Mouse (Mus musculus): ENCODE measurements at regions not wholly inside any gene's neighbourhood (a gene's known extent, or its start where the extent isn't known, plus 50 kb on each side); places are given as distances from the start of the nearest gene placed in this dataset.

DNA sequence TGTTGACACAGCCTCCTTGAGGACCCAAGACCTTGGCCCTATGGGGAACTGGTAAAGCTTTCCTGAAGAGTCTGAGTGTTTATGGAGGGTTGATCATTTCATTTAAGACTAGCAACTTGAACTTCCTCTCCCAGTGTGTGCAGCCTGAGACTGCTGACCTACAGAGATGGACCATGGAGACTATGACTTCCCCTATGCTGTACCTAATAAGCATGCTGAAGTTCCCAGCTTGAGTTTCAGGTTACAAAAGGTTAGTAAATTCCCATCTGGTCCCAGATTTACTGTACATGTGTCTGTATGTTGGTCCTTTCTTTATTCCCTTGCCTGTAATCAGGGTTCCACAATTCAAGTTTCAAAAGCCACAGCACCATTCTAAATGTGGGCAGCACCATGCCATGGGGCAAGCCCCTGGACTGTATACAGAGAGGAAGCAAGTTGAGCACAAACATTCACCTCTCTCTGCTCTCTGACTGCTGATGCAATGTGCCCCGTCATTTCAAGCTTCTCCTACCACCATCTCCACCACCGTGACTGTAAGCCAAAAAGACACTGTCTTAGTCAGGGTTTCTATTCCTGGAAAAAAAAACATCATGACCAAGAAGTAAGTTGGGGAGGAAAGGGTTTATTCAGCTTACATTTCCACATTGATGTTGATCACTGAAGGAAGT lies 431.0 kb upstream of the Spred2 start:
- TF ChIP-seq CTCF (IDR thresholded peaks at IDR 0.05; ENCODE audit: borderline replicate concordance, extremely low read depth, insufficient read depth, insufficient read length) (no peak), POLR2A (IDR thresholded peaks at IDR 0.05; ENCODE audit: borderline replicate concordance, extremely low read depth, insufficient read depth, insufficient read length, poor library complexity, severe bottlenecking) (no peak)
- DNase-seq (ENCODE audit: low read depth) = no peak

DNA sequence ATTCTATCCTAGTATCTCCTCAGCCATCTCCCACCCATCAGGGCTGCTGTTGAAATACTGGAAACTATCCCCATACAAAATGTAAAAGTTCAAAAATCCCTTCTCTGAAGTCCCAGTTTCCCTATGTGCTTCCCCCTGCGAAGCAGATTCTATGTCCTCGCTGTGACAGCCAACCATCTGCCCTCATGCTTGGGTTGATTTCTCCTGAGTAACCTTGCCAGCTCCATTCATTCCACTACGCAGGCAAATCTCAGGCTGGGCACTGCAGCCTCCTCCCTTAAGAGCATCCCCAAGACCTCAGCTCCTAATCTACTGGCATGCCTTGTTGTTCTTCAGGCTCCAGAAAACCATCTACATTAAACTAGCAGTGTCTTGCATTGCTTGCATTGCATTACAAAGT lies 402.5 kb upstream of the Spred2 start:
- TF ChIP-seq CTCF (IDR thresholded peaks at IDR 0.05; ENCODE audit: borderline replicate concordance, extremely low read depth, insufficient read depth, insufficient read length) = no peak
- TF ChIP-seq POLR2A (IDR thresholded peaks at IDR 0.05; ENCODE audit: borderline replicate concordance, extremely low read depth, insufficient read depth, insufficient read length, poor library complexity, severe bottlenecking) = no peak
- DNase-seq (ENCODE audit: low read depth) = no peak

DNA sequence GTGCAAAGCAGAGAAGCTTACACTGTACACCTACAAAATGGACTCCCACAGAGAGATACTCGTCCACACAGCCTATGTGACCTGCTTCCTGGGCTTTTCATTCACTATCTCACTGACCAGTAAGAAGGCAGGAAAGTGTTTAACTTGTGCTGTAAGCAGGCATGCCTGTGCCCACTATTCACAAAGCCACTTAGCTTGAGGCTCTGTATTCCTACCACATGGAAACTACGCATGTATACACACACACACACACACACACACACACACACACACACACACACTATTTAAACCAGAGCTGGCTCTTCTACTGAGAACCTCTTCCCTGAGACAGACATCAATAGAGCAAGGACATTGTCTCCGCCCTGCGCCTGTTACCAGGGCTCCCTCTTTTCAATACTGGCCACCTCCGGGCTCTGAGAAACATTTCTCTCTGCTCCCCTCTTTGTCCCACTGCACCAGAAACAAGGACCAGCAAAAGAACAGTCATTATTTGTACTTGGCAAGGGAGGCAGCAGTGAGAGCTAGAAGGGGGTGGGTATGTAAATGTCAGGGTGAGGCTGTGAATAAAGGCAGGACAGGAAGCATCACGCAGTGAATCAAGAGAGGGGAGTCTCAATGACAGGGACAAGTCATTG lies 400.2 kb upstream of the Spred2 start:
- TF ChIP-seq POLR2A (IDR thresholded peaks at IDR 0.05; ENCODE audit: borderline replicate concordance, extremely low read depth, insufficient read depth, insufficient read length, poor library complexity, severe bottlenecking) = no peak
- TF ChIP-seq CTCF (IDR thresholded peaks at IDR 0.05; ENCODE audit: borderline replicate concordance, extremely low read depth, insufficient read depth, insufficient read length) = no peak
- peak; percentile 92 for DNase-seq (ENCODE audit: low read depth)

DNA sequence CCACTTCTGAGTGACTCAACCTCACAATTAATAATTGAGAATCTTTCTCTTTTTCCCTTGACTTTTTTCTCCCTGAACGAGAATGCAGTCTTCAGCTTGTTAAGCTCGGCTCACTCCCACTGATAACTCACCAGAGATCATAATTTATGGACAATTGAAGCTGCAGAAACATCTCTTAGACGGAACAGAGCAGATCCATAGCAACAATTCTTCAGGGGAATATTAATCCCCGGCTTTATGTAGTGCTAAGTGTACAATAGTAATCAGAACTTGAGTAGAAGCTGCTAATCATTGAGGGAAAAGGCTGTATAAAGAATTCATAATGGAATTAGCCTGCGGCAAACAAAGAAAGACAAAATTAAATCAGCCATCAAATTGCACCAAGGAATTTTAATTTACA lies 395.0 kb upstream of the Spred2 start:
- DNase-seq (ENCODE audit: low read depth) = peak; percentile 63
- TF ChIP-seq POLR2A (IDR thresholded peaks at IDR 0.05; ENCODE audit: borderline replicate concordance, extremely low read depth, insufficient read depth, insufficient read length, poor library complexity, severe bottlenecking) (no peak), CTCF (IDR thresholded peaks at IDR 0.05; ENCODE audit: borderline replicate concordance, extremely low read depth, insufficient read depth, insufficient read length) (no peak)

DNA sequence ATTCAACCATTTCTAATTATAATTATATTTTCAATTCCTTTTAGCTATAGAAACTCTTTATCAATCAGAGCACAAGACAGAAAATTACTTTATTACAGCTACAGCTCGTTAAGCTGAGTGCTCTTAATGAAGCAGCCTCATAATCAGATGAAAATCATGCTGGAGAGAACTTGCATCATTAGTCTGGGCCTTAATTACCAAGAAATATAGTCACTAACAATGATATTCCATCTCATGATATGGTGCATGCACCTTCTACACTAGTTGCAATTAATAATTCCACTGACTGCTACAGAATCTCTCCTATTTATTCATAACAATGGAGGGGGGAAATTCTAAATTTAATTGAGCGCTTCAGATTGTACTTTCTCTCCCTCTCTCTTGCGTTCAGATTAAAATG lies 393.5 kb upstream of the Spred2 start:
- TF ChIP-seq CTCF (IDR thresholded peaks at IDR 0.05; ENCODE audit: borderline replicate concordance, extremely low read depth, insufficient read depth, insufficient read length) = no peak
- no peak for TF ChIP-seq POLR2A (IDR thresholded peaks at IDR 0.05; ENCODE audit: borderline replicate concordance, extremely low read depth, insufficient read depth, insufficient read length, poor library complexity, severe bottlenecking)
- peak; percentile 62 for DNase-seq (ENCODE audit: low read depth)

DNA sequence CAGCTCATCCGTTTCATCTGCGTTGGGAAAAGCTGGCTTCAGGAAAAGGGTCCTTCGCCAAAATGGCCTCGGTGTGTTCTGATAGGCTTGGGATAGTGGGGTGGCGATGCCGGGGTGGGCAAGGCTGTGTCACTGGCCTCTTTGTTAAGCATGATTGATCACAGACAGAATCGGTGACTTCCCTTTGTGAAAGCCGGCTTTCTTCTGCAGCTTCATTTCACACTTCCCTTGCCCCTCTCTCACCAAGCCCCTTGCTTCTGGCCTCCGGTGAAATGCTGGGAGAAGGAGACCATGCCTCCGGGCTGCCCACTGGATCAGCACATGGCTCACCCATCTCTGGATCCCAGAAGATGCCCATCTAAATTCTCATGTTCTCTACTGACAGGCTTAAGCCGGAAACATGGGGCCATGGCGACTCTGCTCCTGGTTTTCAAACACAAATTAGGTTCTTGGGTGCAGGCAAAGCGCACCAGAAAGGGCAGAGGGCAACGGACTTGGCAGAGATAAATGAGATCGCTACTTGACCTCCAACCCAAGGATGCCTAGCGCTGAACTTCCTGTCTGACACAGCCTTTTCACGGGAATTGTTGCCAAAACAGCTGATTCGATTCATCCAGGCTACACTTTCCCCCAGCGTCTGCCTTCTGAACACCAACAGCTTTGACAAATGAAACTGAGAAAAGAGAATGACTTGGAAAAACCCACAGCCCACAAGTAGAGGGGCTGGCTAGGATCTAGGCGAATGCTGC lies 392.7 kb upstream of the Spred2 start:
- TF ChIP-seq POLR2A (IDR thresholded peaks at IDR 0.05; ENCODE audit: borderline replicate concordance, extremely low read depth, insufficient read depth, insufficient read length, poor library complexity, severe bottlenecking) = no peak
- TF ChIP-seq CTCF (IDR thresholded peaks at IDR 0.05; ENCODE audit: borderline replicate concordance, extremely low read depth, insufficient read depth, insufficient read length) = no peak
- peak; percentile 51 for DNase-seq (ENCODE audit: low read depth)

DNA sequence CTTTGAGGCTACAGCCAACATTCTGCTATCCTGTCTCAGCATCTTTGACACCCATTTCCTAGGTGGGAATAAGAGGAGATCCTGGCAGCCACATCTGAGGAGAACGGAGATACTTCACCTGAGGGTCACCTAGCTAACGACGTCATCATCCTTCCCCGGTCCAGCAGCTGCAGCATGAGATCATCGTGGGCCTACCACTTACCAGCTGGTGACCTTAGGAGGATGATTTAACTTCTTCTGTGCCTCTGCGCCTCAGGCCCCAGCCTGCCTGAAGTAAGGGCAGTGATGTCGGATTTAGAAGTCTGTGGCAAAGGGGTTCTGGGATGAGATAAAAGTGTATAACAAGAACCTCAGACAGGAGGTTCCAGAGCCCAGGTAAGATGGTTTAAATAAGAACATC lies 391.3 kb upstream of the Spred2 start:
- DNase-seq (ENCODE audit: low read depth) = no peak
- TF ChIP-seq CTCF (IDR thresholded peaks at IDR 0.05; ENCODE audit: borderline replicate concordance, extremely low read depth, insufficient read depth, insufficient read length) = no peak
- no peak for TF ChIP-seq POLR2A (IDR thresholded peaks at IDR 0.05; ENCODE audit: borderline replicate concordance, extremely low read depth, insufficient read depth, insufficient read length, poor library complexity, severe bottlenecking)

DNA sequence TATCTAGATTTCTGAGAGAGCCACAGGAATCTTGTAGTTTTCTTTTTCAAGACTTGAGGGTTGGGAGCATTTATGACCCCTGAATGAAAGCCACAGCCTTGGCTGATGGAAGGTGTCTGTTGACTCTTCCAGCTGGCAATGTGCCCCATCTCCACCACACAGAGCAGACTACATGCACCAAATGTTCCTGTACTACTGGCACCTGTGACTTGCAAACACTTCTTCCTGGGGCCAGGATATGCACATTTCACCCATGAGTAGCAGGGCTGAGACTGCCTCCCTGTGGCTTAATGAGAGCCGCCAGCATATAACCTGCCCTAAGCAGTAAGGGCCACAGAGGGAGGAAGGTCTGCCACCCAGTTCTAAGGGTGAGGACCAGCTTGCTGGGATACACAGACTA lies 390.5 kb upstream of the Spred2 start:
- TF ChIP-seq POLR2A (IDR thresholded peaks at IDR 0.05; ENCODE audit: borderline replicate concordance, extremely low read depth, insufficient read depth, insufficient read length, poor library complexity, severe bottlenecking) = no peak
- TF ChIP-seq CTCF (IDR thresholded peaks at IDR 0.05; ENCODE audit: borderline replicate concordance, extremely low read depth, insufficient read depth, insufficient read length) = no peak
- no peak for DNase-seq (ENCODE audit: low read depth)

DNA sequence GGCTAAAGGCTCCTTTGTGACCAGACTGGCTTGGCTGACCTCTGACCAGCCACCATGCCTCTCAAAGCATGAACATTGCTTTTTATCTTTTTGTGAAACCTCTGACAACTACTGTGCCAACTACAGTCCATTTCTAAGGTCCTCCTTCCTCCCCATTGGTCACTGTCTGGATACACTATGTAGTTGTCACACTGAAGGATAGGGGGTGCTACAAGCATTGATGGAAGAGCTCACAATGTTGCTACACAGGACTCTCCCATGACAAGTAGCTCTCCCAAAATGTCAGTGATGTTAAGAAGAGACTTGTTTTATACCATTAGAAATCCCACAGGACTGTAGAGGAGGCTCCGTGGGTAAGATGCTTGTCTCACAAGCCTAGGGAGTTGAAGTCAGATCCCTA lies 389.0 kb upstream of the Spred2 start:
- no peak for TF ChIP-seq POLR2A (IDR thresholded peaks at IDR 0.05; ENCODE audit: borderline replicate concordance, extremely low read depth, insufficient read depth, insufficient read length, poor library complexity, severe bottlenecking)
- no peak for TF ChIP-seq CTCF (IDR thresholded peaks at IDR 0.05; ENCODE audit: borderline replicate concordance, extremely low read depth, insufficient read depth, insufficient read length)
- no peak for DNase-seq (ENCODE audit: low read depth)

DNA sequence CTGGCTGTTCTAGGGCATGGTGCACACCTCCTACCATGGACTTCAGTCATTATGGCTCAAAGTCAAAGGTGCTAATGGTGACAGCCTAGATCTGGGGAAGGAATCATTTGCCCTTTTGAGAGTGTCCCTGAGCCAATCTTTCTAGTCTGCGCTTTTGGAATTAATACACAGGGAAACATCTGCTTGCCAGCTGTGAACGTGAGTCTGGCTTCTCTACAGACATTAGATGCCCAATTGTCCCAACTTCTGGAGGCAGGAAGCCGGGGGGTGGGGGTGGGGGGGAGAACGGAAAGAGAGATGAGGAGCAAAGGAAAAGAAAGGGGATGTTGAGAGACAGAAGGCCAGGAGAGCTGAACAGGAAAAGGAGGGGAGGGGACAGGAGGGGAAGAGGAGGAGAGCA lies 377.9 kb upstream of the Spred2 start:
- TF ChIP-seq POLR2A (IDR thresholded peaks at IDR 0.05; ENCODE audit: borderline replicate concordance, extremely low read depth, insufficient read depth, insufficient read length, poor library complexity, severe bottlenecking) = no peak
- no peak for TF ChIP-seq CTCF (IDR thresholded peaks at IDR 0.05; ENCODE audit: borderline replicate concordance, extremely low read depth, insufficient read depth, insufficient read length)
- DNase-seq (ENCODE audit: low read depth) = no peak

DNA sequence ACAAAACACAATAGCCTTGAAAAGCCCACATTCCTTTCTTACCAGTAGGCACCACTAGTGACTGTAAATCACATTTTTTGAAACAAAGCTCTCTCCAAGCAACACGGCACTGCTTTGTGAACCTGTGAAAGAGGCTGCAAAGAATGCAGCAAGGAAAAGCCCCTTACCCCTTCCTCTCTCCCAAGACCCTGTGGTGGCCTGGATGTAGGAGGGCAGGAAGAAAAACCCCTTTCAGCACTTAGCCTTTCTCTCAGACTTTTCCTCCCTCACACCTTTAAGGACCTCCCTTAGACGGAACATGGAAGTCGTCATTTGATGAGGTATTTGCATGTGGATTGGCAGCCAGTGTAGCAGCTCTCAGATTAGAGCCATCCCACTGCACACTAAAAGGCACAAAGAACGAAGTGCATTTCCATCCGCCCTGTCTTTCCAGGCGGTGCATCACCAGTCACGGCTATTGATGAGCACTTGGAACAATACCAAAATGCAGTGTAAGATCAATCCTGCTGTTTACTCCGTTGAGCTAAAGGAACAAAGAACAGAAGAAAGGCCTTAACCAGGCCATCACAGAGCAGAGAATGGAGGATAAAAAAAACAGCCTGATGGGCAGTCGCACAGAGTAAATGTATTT lies 369.7 kb upstream of the Spred2 start:
- TF ChIP-seq POLR2A (IDR thresholded peaks at IDR 0.05; ENCODE audit: borderline replicate concordance, extremely low read depth, insufficient read depth, insufficient read length, poor library complexity, severe bottlenecking) (no peak), CTCF (IDR thresholded peaks at IDR 0.05; ENCODE audit: borderline replicate concordance, extremely low read depth, insufficient read depth, insufficient read length) (no peak)
- DNase-seq (ENCODE audit: low read depth) = peak; percentile 91

All from brain, embryonic 14.5 days (tissue).